Mouse (Mus musculus) fibroblast of lung, adult 2 months (primary cell): ENCODE results near the gene Stard9.
A peak's percentile ranks its signal among the peaks of the same experiment; 100 is the strongest.

Source experiments
- DNase-seq: peaks from one replicate; pipeline ENCODE4 v3.0.0-alpha.2; 2011; ENCODE audit warnings: low read depth

Stard9 gene

DNA sequence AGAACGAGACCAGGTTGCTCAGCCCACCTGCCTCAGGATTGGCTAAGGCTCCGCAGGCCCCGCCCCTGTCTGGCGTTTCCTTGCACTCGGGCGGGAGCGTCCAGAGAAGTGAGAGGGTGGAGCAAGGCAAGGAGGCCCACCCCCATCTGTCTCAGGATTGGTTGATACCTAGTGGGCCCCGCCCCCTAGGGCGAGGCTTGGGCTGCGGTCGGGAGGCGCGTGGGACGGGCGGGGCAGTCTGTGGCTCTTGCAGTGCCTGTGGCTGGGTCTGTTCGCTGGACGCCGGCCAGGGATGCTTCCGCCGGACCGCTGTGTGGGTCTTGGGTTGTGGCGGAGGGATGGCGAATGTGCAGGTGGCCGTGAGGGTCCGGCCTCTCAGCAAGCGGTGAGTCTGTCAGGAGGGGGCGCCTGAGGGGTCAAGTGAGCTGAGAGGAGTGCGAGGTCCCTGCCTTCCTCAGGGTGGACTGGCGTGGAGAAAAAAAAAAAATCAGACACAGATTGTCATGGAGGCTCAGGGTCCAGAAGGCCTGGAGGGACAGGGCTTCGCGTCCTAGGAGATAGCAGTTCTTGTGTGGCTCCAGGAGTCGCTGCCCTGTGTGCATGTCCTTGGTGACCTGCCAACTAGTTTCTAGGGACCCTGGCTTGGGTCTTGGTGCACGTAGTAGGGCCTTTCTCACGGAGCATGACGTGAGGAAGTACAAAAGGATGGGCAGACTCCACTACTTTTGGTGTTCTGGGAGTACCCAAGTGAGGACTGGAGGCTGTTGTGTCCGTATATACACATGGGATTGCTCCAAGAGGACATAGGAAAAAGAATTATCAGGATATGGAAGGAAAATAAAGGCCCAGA, at the start of gene Stard9:
TSS of gene Stard9 (plus strand) at position 236 of the 850 bp plus-strand sequence.
- DNase-seq: peak; percentile 96

DNA sequence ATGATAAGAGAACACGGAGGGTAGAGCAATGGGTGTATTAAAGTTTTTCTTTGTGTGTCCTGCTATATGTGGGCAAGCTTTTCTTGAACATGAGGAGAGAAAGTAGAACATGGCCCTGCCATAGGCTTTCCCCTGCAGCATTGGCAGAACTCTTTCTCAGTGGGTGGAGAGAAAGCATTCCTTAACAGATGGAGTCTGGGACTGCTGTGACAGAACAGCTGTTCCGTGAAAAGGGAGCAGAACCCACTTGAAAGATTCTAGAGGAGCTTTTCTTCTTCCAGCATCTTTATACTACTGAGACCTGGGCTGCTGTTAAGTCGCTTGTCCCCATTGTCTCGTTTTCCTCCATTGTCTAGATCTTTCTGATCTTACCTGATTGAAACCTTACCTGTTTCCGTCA, 39.2 kb upstream of the Stard9 start:
- DNase-seq: no peak

GRCm38 (mm10) chr2:120592227-120592626, 36.7 kb upstream of the Stard9 start:
- DNase-seq: no peak

DNA sequence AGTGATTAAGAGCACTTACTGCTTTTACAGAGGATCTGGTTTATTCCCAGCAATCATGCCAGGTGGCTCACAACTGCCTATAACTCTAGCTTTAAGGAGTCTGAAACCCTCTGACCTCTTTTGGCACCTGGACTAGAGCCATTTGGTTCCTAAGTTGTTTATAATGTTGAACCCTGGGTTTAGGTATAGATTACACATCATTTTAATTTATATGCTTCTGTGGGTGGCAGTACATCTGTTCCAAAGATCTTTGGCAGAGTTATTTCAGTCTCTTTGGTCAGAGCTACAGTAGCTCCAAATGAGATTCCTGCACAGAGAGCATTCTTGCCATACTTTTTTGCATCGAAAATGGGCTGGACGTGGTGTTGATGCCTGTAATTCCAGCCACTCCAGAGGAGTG, 31.2 kb upstream of the Stard9 start:
- DNase-seq: no peak

DNA sequence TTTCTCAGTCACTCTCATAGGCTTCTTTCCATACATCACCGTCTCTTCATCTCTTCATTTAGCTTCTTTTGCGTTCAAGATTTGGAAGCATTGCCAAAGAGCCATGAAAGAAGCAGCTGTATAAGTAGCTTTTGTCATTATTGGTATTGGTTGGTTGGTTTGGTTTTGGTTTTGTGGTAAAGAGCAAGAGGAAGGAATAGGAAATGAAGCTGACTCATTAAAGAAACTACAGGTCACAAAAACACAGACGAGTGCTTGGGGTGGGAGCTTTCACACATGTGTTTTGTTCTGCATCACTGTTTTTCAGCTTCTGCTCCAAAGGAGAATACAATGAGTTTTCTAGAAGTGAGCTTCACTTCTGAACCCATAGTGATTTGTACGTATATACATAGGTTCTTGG, 29.4 kb upstream of the Stard9 start:
- DNase-seq: no peak

- no peak for DNase-seq
These were observed 22.8 kb upstream of the Stard9 start for GRCm38 (mm10) chr2:120606021-120606690.

GRCm38 (mm10) chr2:120608830-120609723, 19.8 kb upstream of the Stard9 start, which contains the start of the genes Haus2 and Lrrc57:
Gene Haus2, plus strand, starts transcription at chr2:120609383.
Gene Lrrc57, minus strand, starts transcription at chr2:120609520.
- DNase-seq: peak; percentile 60

- DNase-seq: no peak
These were observed 12.4 kb upstream of the Stard9 start for GRCm38 (mm10) chr2:120616279-120617163.

- DNase-seq: no peak
These were observed 9.4 kb upstream of the Stard9 start for GRCm38 (mm10) chr2:120619538-120619937.

- no peak for DNase-seq
These were observed 6.0 kb upstream of the Stard9 start for GRCm38 (mm10) chr2:120622920-120623319.

DNA sequence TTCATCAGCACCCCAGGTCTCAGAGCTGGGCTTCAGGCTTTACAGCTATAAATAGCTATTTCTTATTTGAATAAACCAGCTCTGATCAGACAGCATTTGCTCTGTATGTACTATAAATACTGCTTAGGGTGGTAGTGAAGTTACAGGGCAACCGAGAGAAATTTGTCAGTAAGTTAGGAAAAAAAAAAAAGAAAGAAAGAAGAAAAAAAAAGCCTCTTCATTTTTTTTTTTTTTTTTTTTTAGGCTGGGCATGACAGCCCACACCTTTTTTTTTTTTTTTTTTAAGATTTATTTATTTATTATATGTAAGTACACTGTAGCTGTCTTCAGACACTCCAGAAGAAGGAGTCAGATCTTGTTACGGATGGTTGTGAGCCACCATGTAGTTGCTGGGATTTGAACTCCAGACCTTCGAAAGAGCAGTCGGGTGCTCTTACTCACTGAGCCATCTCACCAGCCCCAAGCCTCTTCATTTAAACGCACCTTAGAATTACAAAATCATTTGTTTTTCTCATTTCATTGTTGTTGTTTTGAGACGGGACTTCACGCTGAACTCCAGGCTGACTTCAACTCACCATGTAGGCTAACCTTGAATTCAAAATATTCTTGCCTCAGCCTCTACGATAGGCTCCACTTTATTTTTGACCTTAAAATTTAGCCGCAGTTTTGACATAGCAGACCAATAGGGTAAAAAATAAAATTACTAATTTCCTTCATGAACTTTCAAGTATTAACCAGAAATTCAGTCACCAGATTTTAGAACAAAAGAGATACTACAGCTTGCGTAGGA, 650 bp upstream of the Stard9 start:
- DNase-seq: no peak

- DNase-seq: no peak
These were observed 1.3 kb downstream of the Stard9 start for GRCm38 (mm10) chr2:120630246-120630645.

DNA sequence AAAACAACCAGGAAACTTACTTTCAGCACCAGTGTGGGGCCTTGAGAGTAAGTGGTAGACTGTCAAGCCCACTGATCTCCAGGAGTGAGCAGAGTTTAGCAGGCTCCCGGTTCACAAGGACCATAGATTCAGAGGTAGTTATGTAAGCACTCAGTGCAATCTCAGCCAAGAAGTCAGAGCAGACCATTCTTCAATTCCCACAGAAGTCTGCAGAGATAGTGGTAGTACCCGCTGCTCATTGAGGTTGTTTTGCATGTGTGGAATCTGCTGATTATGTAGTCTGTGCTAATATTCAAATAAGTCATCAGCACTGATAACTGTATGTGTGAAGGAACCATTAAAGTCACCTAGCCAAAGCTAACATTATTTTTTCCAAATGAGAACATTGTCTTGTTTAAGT, 1.7 kb downstream of the Stard9 start:
- DNase-seq: no peak

- no peak for DNase-seq
These were observed 2.6 kb downstream of the Stard9 start for GRCm38 (mm10) chr2:120631521-120631920.

- no peak for DNase-seq
These were observed 3.0 kb downstream of the Stard9 start for GRCm38 (mm10) chr2:120631957-120632356.

- no peak for DNase-seq
These were observed 11.9 kb downstream of the Stard9 start for GRCm38 (mm10) chr2:120640835-120641234.

- peak; percentile 40 for DNase-seq
These were observed 14.9 kb downstream of the Stard9 start for GRCm38 (mm10) chr2:120643836-120644235.

DNA sequence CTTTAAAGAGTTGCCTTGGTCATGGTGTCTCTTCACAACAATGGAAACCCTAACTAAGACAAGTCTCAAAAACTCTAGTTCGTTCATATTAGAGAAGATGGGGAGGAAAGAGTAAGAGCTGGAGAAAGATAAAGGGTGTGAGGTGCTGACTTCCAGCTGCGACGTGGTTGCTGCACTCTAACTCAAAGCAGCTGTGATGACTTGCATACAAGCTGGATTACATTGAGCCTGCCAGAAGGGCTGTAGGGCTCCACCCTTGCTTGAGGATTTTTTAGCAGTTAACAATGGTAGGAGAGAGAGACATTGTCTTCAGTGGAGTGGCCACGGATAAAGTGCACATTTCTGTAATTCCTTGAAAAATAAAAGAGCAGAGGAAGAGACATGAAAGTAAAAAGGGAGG, 17.9 kb downstream of the Stard9 start:
- DNase-seq: no peak

DNA sequence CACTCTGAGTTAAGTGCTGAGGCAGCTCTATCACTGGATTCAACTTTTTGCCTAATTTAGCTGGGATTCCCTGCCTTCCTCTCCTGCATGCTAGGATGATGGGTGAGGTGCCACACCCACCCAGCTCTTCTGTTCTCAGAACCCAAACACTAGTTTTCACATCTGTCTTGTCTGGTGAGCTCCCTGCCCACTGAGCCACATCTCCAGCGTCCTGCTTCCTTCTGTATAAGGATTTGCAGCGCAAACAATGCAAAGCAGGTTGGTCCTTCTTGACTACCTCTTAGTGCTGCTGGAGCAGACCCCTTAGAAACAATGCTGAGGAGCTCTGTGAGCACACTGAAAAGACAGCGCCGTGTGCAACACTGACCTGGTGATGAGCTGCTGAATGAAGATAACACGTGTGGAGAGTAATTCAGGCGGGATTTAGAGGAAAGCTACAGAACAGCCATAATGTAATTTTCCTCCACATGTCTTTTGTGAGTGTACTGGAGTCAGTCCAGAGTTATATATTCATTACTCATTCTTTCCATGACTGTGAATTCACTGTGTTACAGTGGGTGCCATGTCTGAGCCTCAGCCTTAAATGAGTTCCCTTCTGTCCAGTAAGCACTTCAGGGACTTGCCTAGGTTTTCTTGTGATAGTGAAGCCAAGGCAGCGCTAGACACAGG, 23.5 kb downstream of the Stard9 start:
- DNase-seq: no peak

GRCm38 (mm10) chr2:120652925-120653284, 24.0 kb downstream of the Stard9 start:
- no peak for DNase-seq
